Mouse (Mus musculus): ENCODE data around the gene Oard1. TPM values are rescaled to one million over a fixed set of nuclear protein-coding genes. Genes with fewer than 3 reads are reported as not detected.

Oard1 gene
- polyA plus RNA-seq, 1 experiment from 2014 or later, result 72.4 TPM

DNA sequence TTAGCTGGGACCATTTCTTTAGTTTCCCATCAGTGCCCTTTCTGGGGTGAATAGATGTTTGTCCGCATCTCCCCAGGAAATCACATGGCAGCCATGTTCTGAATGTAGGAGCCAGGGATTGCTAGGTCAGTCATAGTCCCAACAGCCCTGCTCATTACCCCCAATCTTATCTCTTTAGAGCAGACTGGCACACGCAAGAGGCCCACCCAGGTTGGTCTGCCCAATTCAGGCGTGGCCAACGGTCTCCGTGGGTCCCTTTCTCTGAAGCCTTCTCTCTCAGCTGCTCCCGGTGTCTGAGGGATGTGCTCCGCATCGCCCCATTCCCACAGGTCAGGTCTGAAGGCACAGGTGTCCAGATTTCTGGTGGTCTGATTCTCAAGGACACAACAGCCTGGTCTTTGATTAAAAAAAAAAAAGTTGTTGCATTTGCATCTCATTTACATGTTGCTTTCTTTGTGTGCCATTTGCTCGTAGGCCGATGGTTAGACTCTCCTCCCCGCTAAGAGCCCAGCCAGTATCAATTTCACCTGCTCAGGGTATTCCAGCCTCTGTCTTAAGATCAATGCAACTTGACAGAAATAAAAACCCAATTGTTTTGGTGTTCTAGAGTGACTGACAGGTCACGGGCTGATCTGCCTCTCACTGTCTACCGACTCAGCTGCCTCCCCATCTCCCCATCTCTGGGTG, 41.0 kb downstream of the Oard1 start:
- peak; percentile 53; the same call in 1 of the 2 replicates for ATAC-seq (replicated peaks; ENCODE audit: low FRiP score)
- no peak overlapping the region for H3K4me2 ChIP-seq
- no peaks in the 10 kb centered on the region for H3K27me3 ChIP-seq
- H3K4me1 ChIP-seq, result peaks cover 15% of the 10 kb centered on the region
- H3K9ac ChIP-seq, result no peak overlapping the region
- no peaks in the 10 kb centered on the region for H3K36me3 ChIP-seq
- H3K4me3 ChIP-seq (replicated peaks), result no peak overlapping the region
- 80% methylated on average over 13 of the region's 13 CpGs for WGBS
- no peak overlapping the region for H3K27ac ChIP-seq
- no peaks in the 10 kb centered on the region for H3K9me3 ChIP-seq (replicated peaks)

GRCm38 (mm10) chr17:48451353-48451675, 41.5 kb downstream of the Oard1 start, which contains the start of gene Tspo2:
Tspo2 (minus strand) TSS chr17:48451522.
- 44% methylated on average over 7 of the region's 7 CpGs for WGBS
- ATAC-seq (replicated peaks; ENCODE audit: low FRiP score), result peak; percentile 50; the same call in 1 of the 2 replicates
- Histone ChIP-seq H3K9me3 (replicated peaks) (no peaks in the 10 kb centered on the region), H3K27ac (0 out of 2 replicates have a peak within 1 kb of the TSS, but pooled peaks have one; percentile 39), H3K9ac (no peak within 1 kb of the TSS), H3K36me3 (no peaks in the 10 kb centered on the region), H3K27me3 (no peaks in the 10 kb centered on the region), H3K4me2 (no peak within 1 kb of the TSS), H3K4me1 (peaks cover 18% of the 10 kb centered on the region), H3K4me3 (replicated peaks) (no peak within 1 kb of the TSS)

DNA sequence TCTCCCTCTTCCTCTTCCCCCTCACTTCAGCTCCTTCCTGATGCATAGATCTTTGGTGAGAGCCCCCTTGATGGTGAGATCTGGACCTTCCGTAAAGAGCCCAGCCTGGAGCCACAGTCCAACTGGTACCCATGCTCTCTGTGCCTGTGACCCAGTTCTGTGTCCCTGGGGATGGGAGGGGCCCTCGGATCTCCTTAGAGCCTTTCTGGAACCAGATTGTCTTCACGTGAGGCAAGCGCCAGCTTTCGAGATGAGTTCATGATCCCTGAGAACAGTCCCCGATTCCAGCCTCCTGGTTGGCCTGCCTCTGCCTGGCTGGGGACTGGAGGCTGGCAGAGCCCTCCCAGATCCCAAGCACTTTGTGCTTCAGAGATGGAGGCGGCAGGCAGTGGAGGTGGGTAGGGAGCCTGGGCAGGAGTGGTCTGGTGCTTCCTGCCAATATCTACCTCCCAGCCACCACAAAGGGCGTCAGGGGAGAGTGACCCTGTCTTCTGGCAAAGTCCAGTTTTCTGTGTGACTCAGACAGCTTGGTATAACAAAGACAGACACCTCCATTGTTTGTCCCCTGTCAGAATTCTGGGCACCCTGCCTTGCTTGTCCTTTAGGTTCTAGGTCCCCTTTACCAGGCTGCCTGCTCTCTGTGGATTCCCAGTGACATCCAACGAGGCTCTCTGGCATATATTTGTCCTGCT, 42.1 kb downstream of the Oard1 start:
- 67% methylated on average over 9 of the region's 9 CpGs for whole genome bisulfite sequencing

DNA sequence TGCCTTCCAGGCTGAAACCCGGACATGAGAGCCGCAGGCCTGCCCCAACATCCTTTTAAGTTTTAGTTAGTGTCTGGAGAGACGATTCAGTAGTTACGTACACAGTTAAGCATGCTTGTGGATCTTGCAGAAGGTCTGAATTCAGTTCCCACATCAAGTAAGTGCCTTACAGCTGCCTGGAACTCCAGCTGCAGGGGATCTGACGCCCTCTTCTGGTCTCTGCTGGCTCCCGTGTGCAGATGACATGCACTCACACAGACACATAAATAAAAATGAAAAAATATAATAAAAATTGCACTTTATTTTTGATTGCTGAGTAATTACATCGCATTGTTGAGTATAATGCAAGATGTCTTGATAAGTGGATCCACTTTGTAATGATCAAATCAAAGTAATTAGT, 43.7 kb downstream of the Oard1 start:
- Histone ChIP-seq H3K9me3 (replicated peaks) (no peaks in the 10 kb centered on the region), H3K27ac (no peak overlapping the region), H3K4me1 (peaks cover 23% of the 10 kb centered on the region), H3K4me3 (replicated peaks) (no peak overlapping the region), H3K36me3 (no peaks in the 10 kb centered on the region), H3K4me2 (no peak overlapping the region), H3K27me3 (no peaks in the 10 kb centered on the region), H3K9ac (no peak overlapping the region)
- ATAC-seq (replicated peaks; ENCODE audit: low FRiP score), result no peak
- WGBS, result 78% methylated on average over 7 of the region's 7 CpGs

More for the DNA sequence above, 42.1 kb downstream of the Oard1 start:
- Histone ChIP-seq H3K9ac (no peak overlapping the region), H3K9me3 (replicated peaks) (no peaks in the 10 kb centered on the region), H3K4me1 (peaks cover 18% of the 10 kb centered on the region), H3K27ac (0 out of 2 replicates have a peak overlapping the region, but pooled peaks have one; percentile 39), H3K27me3 (no peaks in the 10 kb centered on the region), H3K36me3 (no peaks in the 10 kb centered on the region), H3K4me2 (no peak overlapping the region), H3K4me3 (replicated peaks) (no peak overlapping the region)
- no peak for ATAC-seq (replicated peaks; ENCODE audit: low FRiP score)

DNA sequence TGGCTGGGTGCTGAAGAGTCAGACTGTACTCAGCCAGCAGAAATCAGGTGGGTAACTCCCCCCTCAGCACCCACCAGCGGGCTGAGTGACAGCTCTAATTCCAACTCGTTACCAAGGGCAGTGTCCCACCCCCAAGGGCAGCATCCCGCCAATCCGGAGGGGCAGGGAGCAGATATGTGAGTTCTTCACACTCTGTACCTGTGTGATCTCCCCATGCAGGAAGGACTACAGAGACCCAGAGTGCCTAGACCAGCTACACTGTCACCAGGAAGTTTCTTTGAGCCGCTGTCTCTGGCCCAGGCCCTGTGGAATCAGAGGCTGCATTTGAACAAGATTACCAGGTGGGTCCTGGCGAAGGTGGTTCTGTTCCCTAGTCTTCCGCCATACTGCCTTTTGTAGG, 44.4 kb downstream of the Oard1 start:
- no peak overlapping the region for H3K4me3 ChIP-seq (replicated peaks)
- ATAC-seq (replicated peaks; ENCODE audit: low FRiP score), result no peak
- H3K36me3 ChIP-seq, result no peaks in the 10 kb centered on the region
- H3K27me3 ChIP-seq, result no peaks in the 10 kb centered on the region
- 63% methylated on average over 7 of the region's 7 CpGs for WGBS
- H3K4me2 ChIP-seq, result 0 out of 2 replicates have a peak overlapping the region, but pooled peaks have one; percentile 20
- H3K4me1 ChIP-seq, result peaks cover 23% of the 10 kb centered on the region
- no peak overlapping the region for H3K27ac ChIP-seq
- H3K9ac ChIP-seq, result no peak overlapping the region
- H3K9me3 ChIP-seq (replicated peaks), result no peaks in the 10 kb centered on the region

- peaks cover 23% of the 10 kb centered on the region for H3K4me1 ChIP-seq
- peak within 1 kb of the TSS; percentile 14; the same call in 1 of the 2 replicates for H3K4me3 ChIP-seq (replicated peaks)
- peak within 1 kb of the TSS; percentile 20; the same call in 1 of the 2 replicates for H3K4me2 ChIP-seq
- ATAC-seq (replicated peaks; ENCODE audit: low FRiP score), result no peak; the same call in 1 of the 2 replicates
- peak within 1 kb of the TSS; percentile 64 for H3K27ac ChIP-seq
- H3K27me3 ChIP-seq, result no peaks in the 10 kb centered on the region
- H3K9me3 ChIP-seq (replicated peaks), result no peaks in the 10 kb centered on the region
- H3K9ac ChIP-seq, result no peak within 1 kb of the TSS
- no peaks in the 10 kb centered on the region for H3K36me3 ChIP-seq
- 59% methylated on average over 11 of the region's 11 CpGs for WGBS
Measured at GRCm38 (mm10) chr17:48454688-48455087, 44.9 kb downstream of the Oard1 start, which contains the start of gene Unc5cl. Unc5cl (plus strand) TSS chr17:48454901.

- ATAC-seq (replicated peaks; ENCODE audit: low FRiP score), result peak; percentile 70
- Histone ChIP-seq H3K4me3 (replicated peaks) (no peak overlapping the region), H3K4me1 (peaks cover 23% of the 10 kb centered on the region), H3K27ac (peak overlapping the region; percentile 64), H3K4me2 (no peak overlapping the region), H3K9ac (no peak overlapping the region), H3K27me3 (no peaks in the 10 kb centered on the region), H3K9me3 (replicated peaks) (no peaks in the 10 kb centered on the region), H3K36me3 (no peaks in the 10 kb centered on the region)
- 70% methylated on average over 2 of the region's 2 CpGs for WGBS
Measured at GRCm38 (mm10) chr17:48455955-48456354, 46.1 kb downstream of the Oard1 start.

GRCm38 (mm10) chr17:48457971-48458653, 48.3 kb downstream of the Oard1 start:
- Histone ChIP-seq H3K27ac (no peak overlapping the region), H3K4me1 (peaks cover 11% of the 10 kb centered on the region; the same call in 1 of the 2 replicates), H3K4me3 (replicated peaks) (no peak overlapping the region), H3K9ac (no peak overlapping the region), H3K9me3 (replicated peaks) (no peaks in the 10 kb centered on the region), H3K36me3 (no peaks in the 10 kb centered on the region), H3K4me2 (no peak overlapping the region; the same call in 1 of the 2 replicates), H3K27me3 (no peaks in the 10 kb centered on the region)
- 46% methylated on average over 13 of the region's 13 CpGs for WGBS
- ATAC-seq (replicated peaks; ENCODE audit: low FRiP score), result no peak

DNA sequence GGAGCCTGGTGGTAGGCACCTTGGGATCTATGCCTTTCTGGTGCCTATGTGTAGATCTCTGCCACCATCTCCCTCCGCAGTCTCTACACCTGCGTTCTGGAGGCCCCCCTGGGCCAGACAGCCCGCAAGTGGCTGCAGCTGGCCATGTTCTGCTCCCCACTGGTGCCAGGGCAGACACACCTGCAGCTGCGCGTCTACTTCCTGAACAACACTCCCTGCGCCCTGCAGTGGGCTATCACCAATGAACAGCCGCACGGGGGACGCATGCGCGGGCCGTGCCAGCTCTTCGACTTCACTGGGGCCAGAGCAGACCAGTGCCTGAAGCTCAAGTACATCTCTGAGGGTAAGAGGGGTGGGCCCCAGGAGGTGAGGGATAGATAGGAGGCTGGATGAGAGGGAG, 52.3 kb downstream of the Oard1 start:
- Histone ChIP-seq H3K27me3 (peaks cover 11% of the 10 kb centered on the region; the same call in 1 of the 2 replicates), H3K36me3 (no peaks in the 10 kb centered on the region), H3K27ac (no peak overlapping the region), H3K4me1 (peaks cover 4% of the 10 kb centered on the region; the same call in 1 of the 2 replicates), H3K9me3 (replicated peaks) (no peaks in the 10 kb centered on the region), H3K4me2 (no peak overlapping the region), H3K9ac (no peak overlapping the region), H3K4me3 (replicated peaks) (no peak overlapping the region)
- ATAC-seq (replicated peaks; ENCODE audit: low FRiP score), result no peak
- 96% methylated on average over 13 of the region's 13 CpGs for WGBS

DNA sequence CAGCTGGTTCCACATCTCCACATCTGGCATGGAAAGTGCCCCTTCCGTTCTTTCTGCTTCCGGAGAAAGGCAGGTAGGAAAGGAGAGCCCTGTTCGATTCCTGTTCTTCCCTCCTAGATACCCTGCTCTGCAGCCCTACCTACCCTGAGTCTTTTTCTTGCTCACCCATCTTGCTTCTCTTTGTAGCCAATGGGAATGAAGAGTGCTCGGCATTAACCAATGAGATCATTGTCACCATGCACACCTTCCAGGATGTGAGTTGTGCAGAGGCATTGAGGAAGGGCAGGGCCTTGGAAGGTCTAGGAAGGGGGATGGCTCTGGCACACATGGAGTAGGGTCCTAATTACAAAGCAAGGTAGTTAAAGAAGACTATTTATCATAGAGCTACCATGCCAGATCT, 53.6 kb downstream of the Oard1 start:
- no peaks in the 10 kb centered on the region for H3K36me3 ChIP-seq
- WGBS, result 96% methylated on average over 4 of the region's 4 CpGs
- H3K9me3 ChIP-seq (replicated peaks), result no peaks in the 10 kb centered on the region
- no peak overlapping the region for H3K4me2 ChIP-seq
- peaks cover 6% of the 10 kb centered on the region; the same call in 1 of the 2 replicates for H3K4me1 ChIP-seq
- H3K4me3 ChIP-seq (replicated peaks), result no peak overlapping the region
- no peak for ATAC-seq (replicated peaks; ENCODE audit: low FRiP score)
- H3K9ac ChIP-seq, result no peak overlapping the region
- H3K27ac ChIP-seq, result no peak overlapping the region
- H3K27me3 ChIP-seq, result peaks cover 14% of the 10 kb centered on the region; the same call in 1 of the 2 replicates
